Mouse (Mus musculus): ENCODE data around the gene Ccdc149.

Gene Ccdc149

GRCm38 (mm10) chr5:52461434-52462124 lies 9.7 kb downstream of the Ccdc149 start:
- POLR2A ChIA-PET, result no interaction called here
- CTCF ChIA-PET, result no interaction called here

GRCm38 (mm10) chr5:52459308-52459707 lies 12.0 kb downstream of the Ccdc149 start:
- CTCF ChIA-PET, result no interaction called here
- POLR2A ChIA-PET, result no interaction called here

DNA sequence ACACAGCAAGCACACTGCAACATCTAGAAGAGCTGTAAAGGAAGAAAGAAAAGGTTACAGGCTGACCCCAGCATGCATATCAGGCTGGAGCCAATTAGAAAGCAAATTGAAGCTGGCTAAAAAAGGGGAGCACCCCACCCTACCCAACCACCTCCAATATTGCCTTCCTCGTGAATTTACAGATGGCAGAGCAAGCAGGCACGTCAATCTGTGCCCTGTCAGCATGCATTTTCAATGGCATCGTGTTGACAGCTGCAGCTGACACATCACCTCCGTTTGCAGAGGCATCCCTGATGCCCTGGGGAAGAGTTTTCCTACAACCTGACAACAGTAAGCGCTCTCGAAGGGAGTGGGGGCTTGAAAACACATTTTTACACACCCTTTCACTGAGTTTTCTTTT lies 14.2 kb downstream of the Ccdc149 start:
- POLR2A ChIA-PET, result no interaction called here
- CTCF ChIA-PET, result no interaction called here

- CTCF ChIA-PET, result no interaction called here
- POLR2A ChIA-PET, result no interaction called here
Measured at GRCm38 (mm10) chr5:52450821-52451220, 20.5 kb downstream of the Ccdc149 start.

GRCm38 (mm10) chr5:52449187-52449586 lies 22.1 kb downstream of the Ccdc149 start:
- POLR2A ChIA-PET, result no interaction called here

GRCm38 (mm10) chr5:52440278-52440677 lies 31.0 kb downstream of the Ccdc149 start:
- CTCF ChIA-PET, result no interaction called here
- POLR2A ChIA-PET, result no interaction called here

More at GRCm38 (mm10) chr5:52449187-52449586, 22.1 kb downstream of the Ccdc149 start:
- CTCF ChIA-PET, result interaction anchor here in 1 of 4 experiments (0.6 kb wide), 1 partner anchor 411 kb away, joined by 3 read pairs; no protein-coding TSS in a partner anchor

DNA sequence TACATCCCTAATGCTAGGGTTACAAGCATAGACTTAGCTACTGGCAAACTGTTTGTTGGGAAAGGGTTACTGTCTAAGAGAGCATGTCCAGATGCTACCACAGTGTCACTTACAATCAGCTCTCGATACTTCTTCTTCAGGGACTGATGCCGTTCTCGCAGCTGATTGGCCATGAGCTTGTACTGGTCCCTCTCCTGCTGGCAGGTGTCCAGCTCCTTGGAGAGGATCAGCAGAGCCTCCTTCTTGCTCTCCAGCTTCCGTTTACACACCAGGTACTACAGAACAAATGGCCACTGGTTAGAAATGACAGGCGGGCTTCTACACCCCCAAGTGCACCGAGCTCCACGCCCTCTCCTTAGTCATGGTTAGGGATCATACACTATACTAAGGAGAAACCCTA lies 32.4 kb downstream of the Ccdc149 start:
- POLR2A ChIA-PET, result no interaction called here

GRCm38 (mm10) chr5:52435533-52435932 lies 35.8 kb downstream of the Ccdc149 start:
- CTCF ChIA-PET, result no interaction called here

More for the DNA sequence above, 32.4 kb downstream of the Ccdc149 start:
- CTCF ChIA-PET, result no interaction called here

GRCm38 (mm10) chr5:52431276-52431844 lies 40.0 kb downstream of the Ccdc149 start:
- ChIA-PET POLR2A (no interaction called here), CTCF (interaction anchor here in 1 of 4 experiments (0.6 kb wide), 1 partner anchor 21 kb away, joined by 4 read pairs; no protein-coding TSS in a partner anchor)

More at GRCm38 (mm10) chr5:52435533-52435932, 35.8 kb downstream of the Ccdc149 start:
- POLR2A ChIA-PET, result no interaction called here

DNA sequence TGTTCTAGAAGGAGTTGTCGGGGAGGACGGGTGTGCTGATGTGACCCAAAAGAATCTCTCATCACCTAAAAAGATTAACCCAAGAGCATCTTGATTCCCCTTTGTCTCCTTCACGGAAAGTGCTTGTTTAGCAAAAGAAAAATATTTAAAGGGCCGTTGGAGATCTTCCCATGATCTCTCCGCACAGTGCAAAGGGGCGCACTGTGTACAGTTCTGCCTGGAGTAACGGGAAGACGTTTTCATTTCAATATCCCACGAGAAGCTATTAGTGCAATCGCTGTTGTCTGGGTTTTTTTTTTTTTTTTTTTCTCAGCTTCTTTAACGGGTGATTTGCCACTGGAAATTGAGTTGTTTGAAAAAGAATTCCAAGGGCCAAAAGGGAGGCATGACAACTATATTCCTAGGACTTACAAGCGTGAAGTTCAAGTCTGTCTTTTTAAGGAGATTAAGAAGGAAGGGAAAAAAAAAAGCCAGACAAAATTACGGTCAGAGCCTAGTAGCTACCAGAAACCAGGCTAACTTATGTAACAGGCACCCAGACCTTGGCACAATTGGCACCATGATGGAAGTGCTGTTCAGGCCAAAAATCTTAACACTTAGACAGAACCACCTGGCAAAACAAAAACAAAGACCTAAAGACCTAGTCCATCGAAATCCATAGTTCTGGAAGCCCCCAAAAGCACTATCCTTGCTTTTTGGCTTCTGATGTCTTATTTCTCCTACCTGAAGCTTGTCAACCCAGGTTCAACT lies 41.4 kb downstream of the Ccdc149 start:
- ChIA-PET CTCF (no interaction called here), POLR2A (interaction anchor here in 1 of 4 experiments (0.7 kb wide), 1 partner anchor 100 kb away, joined by 4 read pairs; no protein-coding TSS in a partner anchor)

DNA sequence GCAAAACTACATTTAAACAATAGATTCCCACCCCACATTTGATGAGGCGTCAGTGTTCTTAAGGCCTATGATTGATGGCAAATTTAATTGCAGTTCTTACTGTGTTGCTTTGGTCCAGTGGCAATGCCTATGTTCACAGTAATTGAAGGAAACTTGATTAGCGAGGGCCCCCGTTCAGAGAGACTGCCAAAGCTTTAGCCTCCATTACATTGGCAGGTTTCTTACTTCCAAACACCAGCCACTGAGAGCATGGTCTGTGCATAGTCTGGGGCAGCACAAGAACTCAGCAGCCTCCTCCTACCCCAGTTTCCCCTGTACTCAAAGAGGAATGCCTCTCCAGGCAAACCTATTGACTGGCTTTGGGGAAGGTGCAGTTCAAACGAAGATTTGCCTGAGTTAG lies 42.7 kb downstream of the Ccdc149 start:
- ChIA-PET POLR2A (interaction anchor here in 1 of 4 experiments (0.6 kb wide), 1 partner anchor 45 kb away, joined by 3 read pairs; no protein-coding TSS in a partner anchor), CTCF (interaction anchor here in 1 of 4 experiments (0.7 kb wide), 1 partner anchor 142 kb away, joined by 3 read pairs; no protein-coding TSS in a partner anchor)

DNA sequence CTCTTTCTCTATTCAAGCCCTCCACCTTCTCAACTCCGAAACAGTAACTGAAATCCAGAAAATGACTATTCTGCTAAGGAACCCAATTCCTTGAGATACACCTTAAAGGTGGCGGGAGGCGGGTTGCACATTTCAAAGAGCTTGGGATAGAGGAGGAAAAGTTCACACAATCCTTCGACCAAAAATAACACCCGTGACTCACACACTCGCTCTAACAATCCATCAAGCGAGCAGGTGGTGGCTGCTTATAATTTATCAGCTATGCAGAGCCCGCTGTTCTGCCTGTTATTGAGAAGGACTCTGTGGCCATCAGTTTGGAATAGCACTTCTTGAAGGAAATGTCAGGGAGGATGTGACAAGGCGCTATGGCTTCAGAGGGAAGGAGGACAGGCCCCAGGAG lies 45.5 kb downstream of the Ccdc149 start:
- POLR2A ChIA-PET, result no interaction called here

DNA sequence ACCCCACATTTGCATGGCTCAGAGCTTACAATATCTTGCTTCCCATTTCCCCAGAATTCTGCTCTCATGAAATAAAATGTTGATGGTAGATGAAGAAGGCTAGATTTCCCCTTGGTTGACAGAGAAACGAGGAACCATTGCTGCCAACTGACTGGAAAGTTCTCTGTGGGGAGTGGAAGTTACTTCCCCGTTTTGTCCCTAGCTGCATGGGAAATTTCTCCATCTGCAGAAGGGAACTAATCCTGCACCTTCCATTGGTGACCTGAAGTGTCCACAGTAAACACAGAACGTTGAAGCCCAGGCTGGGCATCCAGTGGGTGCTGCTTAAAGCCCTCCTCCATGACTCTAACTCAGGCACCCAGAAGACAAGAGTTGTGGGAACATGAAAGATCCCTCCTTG lies 47.4 kb downstream of the Ccdc149 start:
- CTCF ChIA-PET, result no interaction called here
- POLR2A ChIA-PET, result no interaction called here

More for the DNA sequence above, 45.5 kb downstream of the Ccdc149 start:
- CTCF ChIA-PET, result no interaction called here

GRCm38 (mm10) chr5:52416485-52416884 lies 54.8 kb downstream of the Ccdc149 start:
- CTCF ChIA-PET, result no interaction called here

GRCm38 (mm10) chr5:52415917-52416316 lies 55.4 kb downstream of the Ccdc149 start:
- POLR2A ChIA-PET, result no interaction called here
- CTCF ChIA-PET, result no interaction called here

More at GRCm38 (mm10) chr5:52416485-52416884, 54.8 kb downstream of the Ccdc149 start:
- POLR2A ChIA-PET, result interaction anchor here in 1 of 4 experiments (0.7 kb wide), 1 partner anchor 228 kb away, joined by 4 read pairs; no protein-coding TSS in a partner anchor

DNA sequence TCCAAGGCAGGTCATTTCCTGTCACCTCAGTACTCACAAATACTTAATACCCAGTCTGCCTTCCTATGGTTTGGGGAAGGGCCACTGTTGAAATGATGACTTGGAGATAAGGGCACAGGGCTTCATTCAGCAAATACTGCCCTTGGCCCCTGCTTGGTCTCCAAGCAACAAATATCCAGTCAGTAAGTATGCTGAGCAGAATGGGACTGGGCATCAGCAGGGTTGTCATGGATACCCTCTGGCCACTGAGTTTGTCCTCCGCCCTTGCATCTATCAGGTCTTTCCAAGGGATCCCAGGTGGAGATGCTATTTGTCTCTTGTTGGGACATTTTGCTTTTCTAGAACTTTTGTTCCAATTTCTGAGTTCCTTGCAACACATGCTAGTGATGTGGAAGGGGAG lies 56.1 kb downstream of the Ccdc149 start:
- ChIA-PET CTCF (no interaction called here), POLR2A (interaction anchor here in 1 of 4 experiments (0.6 kb wide), 1 partner anchor 211 kb away, joined by 3 read pairs; no protein-coding TSS in a partner anchor)

- CTCF ChIA-PET, result no interaction called here
- POLR2A ChIA-PET, result interaction anchor here in 1 of 4 experiments (0.6 kb wide), 1 partner anchor 1178 kb away, joined by 3 read pairs; no protein-coding TSS in a partner anchor
Measured at GRCm38 (mm10) chr5:52411567-52411966, 59.8 kb downstream of the Ccdc149 start.

DNA sequence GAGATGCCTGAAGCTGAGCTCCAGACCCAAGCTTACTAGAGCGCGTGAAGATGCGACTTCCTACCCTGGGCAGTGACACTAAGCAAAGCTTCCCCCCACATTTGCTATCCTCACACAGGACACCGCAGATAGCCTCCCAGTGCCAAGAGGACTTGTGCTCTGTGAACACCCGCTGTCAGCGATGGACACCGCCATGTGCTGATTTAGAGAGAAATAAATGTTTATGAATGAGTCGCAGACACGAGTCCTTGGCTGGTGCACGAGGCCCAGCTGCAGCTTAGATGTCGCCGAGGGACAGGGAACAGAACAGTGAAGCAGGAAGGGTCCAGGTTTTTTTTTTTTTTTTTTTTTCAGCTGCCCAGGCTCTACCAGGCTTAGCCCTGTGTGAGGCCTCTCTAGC lies 61.1 kb downstream of the Ccdc149 start:
- CTCF ChIA-PET, result interaction anchor here in 2 of 4 experiments (0.6 kb wide), 2 partner anchors 13 to 21 kb away, joined by 4 read pairs; no protein-coding TSS in a partner anchor
- POLR2A ChIA-PET, result no interaction called here

DNA sequence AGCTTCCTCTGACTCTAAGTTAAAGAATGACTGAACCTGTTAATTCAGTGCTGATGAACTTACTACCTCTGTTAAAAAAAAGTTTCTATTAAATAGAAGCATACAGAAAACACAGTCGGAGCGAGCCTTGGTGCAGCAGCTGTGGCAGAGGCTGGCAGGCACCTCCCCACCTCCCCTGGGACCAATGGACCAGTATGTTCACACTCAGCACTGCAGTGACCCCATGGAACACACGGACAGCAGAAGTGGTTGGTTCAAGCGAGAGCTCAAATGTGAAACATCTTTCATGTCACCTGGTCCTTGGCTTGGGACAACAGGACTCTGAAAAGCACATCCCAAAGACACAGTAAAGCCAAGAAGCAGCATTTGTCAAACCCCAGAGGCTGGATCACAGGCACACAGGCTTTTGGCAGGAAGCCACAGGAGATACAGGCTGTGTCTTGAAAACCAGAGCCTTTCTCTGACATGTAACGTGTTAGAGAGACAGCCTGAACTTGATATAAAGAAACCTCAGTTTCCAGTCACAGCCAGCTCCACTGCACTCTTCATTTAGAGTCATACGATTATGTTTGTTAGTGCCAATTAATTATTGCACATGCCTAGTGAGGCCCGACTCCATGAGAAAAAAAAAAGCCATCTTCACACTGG lies 62.5 kb downstream of the Ccdc149 start:
- ChIA-PET POLR2A (no interaction called here), CTCF (no interaction called here)

- ChIA-PET CTCF (no interaction called here), POLR2A (interaction anchor here in 1 of 4 experiments (0.6 kb wide), 1 partner anchor 121 kb away, joined by 4 read pairs; no protein-coding TSS in a partner anchor)
Measured at GRCm38 (mm10) chr5:52404373-52404772, 66.9 kb downstream of the Ccdc149 start.

All from embryonic stem cell, embryonic (primary cell).